Mouse (Mus musculus) liver, adult 2 months (tissue): ENCODE results near the gene Rtn4rl2. TPM values are rescaled to one million over a fixed set of nuclear protein-coding genes. Genes with fewer than 3 reads are reported as not detected.

Experiments used
- DNase-seq: peaks from one replicate; pipeline ENCODE4 v3.0.0-alpha.2; 2011; ENCODE audit warnings: low read depth, low spot score; ENCODE audit errors: extremely low read depth
- H3K27ac ChIP-seq: fragments of 200-500 bp; replicated peaks from 2 replicates; pipeline ENCODE4 v1.5.1; 2012; ENCODE audit warnings: low read depth, mild to moderate bottlenecking, control low read depth, inconsistent platforms, low read length; ENCODE audit not compliant: insufficient read depth
- H3K27me3 ChIP-seq: fragments of 200-500 bp; 2 replicates; pipeline ENCODE4 v1.6.1; 2012; ENCODE audit warnings: mild to moderate bottlenecking, moderate library complexity, low read length, inconsistent platforms; ENCODE audit not compliant: control insufficient read depth, insufficient read depth
- H3K36me3 ChIP-seq: fragments of 200-500 bp; 2 replicates; pipeline ENCODE4 v1.6.1; 2012; ENCODE audit warnings: low read length, inconsistent platforms; ENCODE audit not compliant: control insufficient read depth, insufficient read depth
- H3K4me1 ChIP-seq: fragments of 200-500 bp; 2 replicates; pipeline ENCODE4 v1.6.1; 2011; ENCODE audit warnings: low read length; ENCODE audit not compliant: control insufficient read depth, insufficient read depth
- H3K4me3 ChIP-seq: fragments of 200-500 bp; 2 replicates; pipeline ENCODE4 v1.5.1; 2011; ENCODE audit warnings: low read depth, mild to moderate bottlenecking, control low read depth, low read length, moderate library complexity; ENCODE audit not compliant: insufficient read depth
- H3K79me2 ChIP-seq: fragments of 200-500 bp; 2 replicates; pipeline ENCODE4 v1.6.1; 2012; ENCODE audit warnings: inconsistent platforms, mild to moderate bottlenecking, low read length, moderate library complexity; ENCODE audit not compliant: control insufficient read depth, insufficient read depth
- H3K9ac ChIP-seq: fragments of 200-500 bp; 2 replicates; pipeline ENCODE4 v1.6.1; 2012; ENCODE audit warnings: low read depth, mild to moderate bottlenecking, control low read depth, inconsistent platforms, low read length
- CTCF ChIP-seq: fragments of 200-500 bp; IDR thresholded peaks from 2 replicates; pipeline ENCODE4 v1.5.1; 2011; ENCODE audit warnings: low read depth, low read length, control low read depth
- POLR2A ChIP-seq: fragments of 200-500 bp; IDR thresholded peaks from 2 replicates; pipeline ENCODE4 v1.6.1; 2011; ENCODE audit warnings: low read length, control low read depth; ENCODE audit not compliant: insufficient read depth; ENCODE audit errors: extremely low read depth
- whole genome bisulfite sequencing: fragments of 180-500 bp; shearing (Covaris S2); methylation state at CpG from one replicate; pipeline ENCODE4 v1.1.7; 2018; 5-methylcytosine and 5-hydroxymethylcytosine counted together
- polyA plus RNA-seq: library from polyadenylated mRNA; depleted of rRNA; stranded (reverse); fragments of >200 nt; gene quantifications from 2 replicates; pipeline ENCODE4 v1.2.3, GENCODE M21; 2012
- total RNA-seq: library from RNA; depleted of rRNA; stranded (reverse); fragments of >200 nt; gene quantifications from 2 replicates; pipeline ENCODE4 v1.2.3, GENCODE M21; 2014

Gene Rtn4rl2
- total and polyA plus RNA-seq, 2 experiments: 0.50 TPM; not detected in 1

DNA sequence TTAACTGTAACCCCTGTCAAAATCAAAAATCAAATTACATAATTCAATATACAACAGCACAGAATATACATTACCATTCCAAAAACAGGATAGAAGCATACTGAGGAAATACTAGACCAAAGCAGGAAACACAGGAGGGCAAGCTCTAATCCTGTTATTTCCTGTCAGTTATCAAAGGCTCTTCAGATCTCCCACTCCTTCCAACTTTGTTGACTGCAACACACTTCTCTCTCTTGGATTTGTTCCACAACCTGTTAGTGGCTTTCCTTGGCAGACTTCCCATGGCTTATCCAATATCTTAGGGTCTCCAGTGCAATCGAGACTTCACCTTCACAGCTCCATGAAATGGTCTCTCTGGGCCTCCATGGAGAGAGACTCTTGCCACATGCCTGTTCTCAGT lies 41.3 kb downstream of the Rtn4rl2 start:
- no peaks in the 10 kb centered on the region for H3K36me3 ChIP-seq
- no peak overlapping the region for H3K4me3 ChIP-seq
- H3K4me1 ChIP-seq: peaks cover 11% of the 10 kb centered on the region
- H3K9ac ChIP-seq: no peak overlapping the region
- TF ChIP-seq CTCF (no peak), POLR2A (no peak)
- H3K27me3 ChIP-seq: no peaks in the 10 kb centered on the region
- H3K79me2 ChIP-seq: 0 out of 2 replicates have a peak, but pooled peaks cover 4% of the 10 kb centered on the region
- no peak for DNase-seq
- 63% methylated on average over 1 of the region's 1 CpGs for WGBS
- no peak overlapping the region for H3K27ac ChIP-seq

DNA sequence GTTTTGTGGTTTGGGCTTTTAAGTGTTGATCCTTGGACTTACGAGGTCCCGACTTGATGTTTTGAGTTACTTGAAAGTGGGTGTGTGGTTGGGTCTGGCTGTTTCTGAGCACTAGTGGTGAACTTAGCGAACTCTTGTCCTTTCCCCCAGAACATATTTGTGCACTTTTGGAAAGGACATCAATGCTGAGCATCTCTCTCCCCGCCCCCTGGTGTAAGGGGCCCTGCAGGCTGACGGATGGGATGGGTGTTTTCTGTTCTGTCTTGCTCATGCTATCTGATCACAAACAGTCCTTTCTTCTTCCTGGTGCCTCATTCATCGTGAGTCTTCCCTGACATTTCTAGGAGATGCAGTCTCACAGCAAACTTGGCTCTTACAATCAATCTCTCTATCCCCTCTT lies 42.9 kb downstream of the Rtn4rl2 start:
- Histone ChIP-seq H3K79me2 (0 out of 2 replicates have a peak, but pooled peaks cover 4% of the 10 kb centered on the region), H3K4me3 (no peak overlapping the region), H3K27ac (no peak overlapping the region), H3K4me1 (0 out of 2 replicates have a peak, but pooled peaks cover 4% of the 10 kb centered on the region), H3K9ac (no peak overlapping the region), H3K27me3 (no peaks in the 10 kb centered on the region), H3K36me3 (no peaks in the 10 kb centered on the region)
- 88% methylated on average over 6 of the region's 6 CpGs for WGBS
- DNase-seq: no peak
- TF ChIP-seq POLR2A (no peak), CTCF (no peak)

DNA sequence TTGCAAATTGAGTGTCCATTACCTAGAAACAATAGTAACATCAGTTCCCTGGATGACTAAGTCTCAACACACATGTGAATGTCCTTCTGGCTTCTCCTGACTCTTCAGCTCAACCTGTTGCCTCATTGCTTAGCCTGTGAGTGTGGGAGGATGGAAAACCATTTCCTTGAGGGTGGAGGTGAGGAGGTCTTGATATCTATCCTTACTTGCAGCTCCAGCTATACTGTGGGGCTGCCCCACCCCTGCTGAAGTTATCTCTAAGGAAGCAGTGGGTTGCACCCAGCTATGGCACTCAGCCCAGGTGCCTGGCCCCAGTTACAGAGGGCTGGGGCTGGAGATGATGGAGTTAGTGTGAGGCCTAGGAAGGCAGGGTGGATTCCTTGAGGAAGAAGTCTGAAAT lies 44.6 kb downstream of the Rtn4rl2 start:
- no peak overlapping the region for H3K27ac ChIP-seq
- TF ChIP-seq POLR2A (no peak), CTCF (no peak)
- H3K36me3 ChIP-seq: no peaks in the 10 kb centered on the region
- no peak overlapping the region for H3K4me3 ChIP-seq
- H3K27me3 ChIP-seq: no peaks in the 10 kb centered on the region
- H3K79me2 ChIP-seq: 0 out of 2 replicates have a peak, but pooled peaks cover 4% of the 10 kb centered on the region
- H3K9ac ChIP-seq: no peak overlapping the region
- no peak for DNase-seq
- H3K4me1 ChIP-seq: 0 out of 2 replicates have a peak, but pooled peaks cover 4% of the 10 kb centered on the region

DNA sequence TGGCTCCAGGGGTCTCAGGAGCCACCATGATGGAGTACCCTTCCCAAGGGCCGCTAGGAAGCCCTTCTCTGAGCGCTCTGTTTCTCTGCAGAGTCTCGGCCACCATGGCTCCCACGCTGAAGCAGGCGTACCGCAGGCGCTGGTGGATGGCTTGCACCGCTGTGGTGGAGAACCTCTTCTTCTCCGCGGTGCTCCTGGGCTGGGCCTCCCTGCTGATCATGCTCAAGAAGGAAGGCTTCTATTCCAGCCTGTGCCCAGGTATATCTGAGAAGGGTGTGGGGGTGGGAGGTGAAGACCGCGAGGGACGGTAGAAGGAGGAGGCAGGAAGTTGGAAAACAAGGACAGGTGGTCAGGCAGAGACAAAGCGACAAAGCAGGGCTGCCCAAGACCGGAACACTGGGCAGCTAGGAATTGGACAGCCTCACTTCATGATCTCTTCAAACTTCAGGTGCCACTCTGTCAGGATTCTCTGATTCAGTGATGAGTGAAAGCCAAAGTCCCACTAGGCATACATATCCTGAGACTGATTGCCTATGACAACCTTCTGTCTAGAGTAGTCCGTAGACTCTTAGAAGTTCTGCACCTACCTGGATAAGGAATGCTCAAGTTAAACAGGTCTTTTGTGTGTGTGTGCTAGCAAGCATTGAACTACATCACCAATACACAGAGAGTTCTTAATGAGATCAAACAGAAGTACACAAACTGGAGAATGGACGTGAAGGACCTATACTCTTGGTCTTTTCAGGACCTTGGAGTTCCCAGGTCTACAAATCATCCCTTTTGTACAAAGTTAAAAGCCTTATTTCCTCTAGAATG lies 45.6 kb downstream of the Rtn4rl2 start:
- no peak for TF ChIP-seq POLR2A
- TF ChIP-seq CTCF: no peak
- H3K27ac ChIP-seq: no peak overlapping the region

DNA sequence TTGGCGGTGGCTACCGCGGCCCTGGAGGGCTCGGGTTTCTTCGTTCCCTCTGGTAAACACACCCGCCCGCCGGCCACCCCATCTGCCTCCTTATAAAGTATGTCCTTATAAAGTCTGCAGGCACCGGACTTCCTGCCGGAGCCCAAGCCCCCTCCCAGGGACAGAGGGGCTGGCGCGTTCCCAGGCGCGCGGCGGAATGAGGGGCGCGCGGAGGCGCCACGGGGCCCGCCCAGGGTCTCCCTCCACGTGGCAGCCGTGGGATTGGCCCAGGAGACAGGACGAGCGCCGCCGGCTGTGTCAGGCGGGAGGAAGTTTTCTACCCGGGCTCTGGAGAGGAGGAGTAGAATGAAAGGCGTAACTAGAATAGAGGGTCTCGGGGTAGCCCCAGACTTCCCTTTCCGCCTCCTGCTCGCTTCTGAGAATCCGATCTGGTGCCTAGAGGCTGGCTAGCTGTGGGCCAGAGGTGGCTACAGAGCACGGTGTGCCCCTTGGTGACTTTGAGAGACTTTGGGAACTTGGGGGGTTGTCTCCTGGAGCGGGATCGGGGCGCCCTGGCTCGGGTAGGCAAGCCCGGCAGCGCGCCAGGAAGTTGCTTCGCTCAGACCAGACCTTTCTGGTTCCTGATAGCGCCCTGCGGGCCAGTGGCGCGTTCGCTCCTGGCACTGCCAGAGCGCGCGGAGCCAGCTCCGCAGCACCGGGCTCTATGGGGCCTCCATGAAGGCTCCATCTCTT lies 46.3 kb downstream of the Rtn4rl2 start:
- H3K27me3 ChIP-seq: no peaks in the 10 kb centered on the region
- WGBS: under 1% methylated on average over 54 of the region's 54 CpGs
- peak overlapping the region; percentile 83 for H3K9ac ChIP-seq
- 0 out of 2 replicates have a peak, but pooled peaks cover 4% of the 10 kb centered on the region for H3K79me2 ChIP-seq
- TF ChIP-seq POLR2A: no peak
- no peak for TF ChIP-seq CTCF
- peak; percentile 39 for DNase-seq
- H3K4me3 ChIP-seq: peak overlapping the region; percentile 68
- H3K36me3 ChIP-seq: no peaks in the 10 kb centered on the region
- H3K4me1 ChIP-seq: 0 out of 2 replicates have a peak, but pooled peaks cover 5% of the 10 kb centered on the region
- no peak overlapping the region for H3K27ac ChIP-seq

More for the DNA sequence above, 45.6 kb downstream of the Rtn4rl2 start:
- H3K4me3 ChIP-seq: peak overlapping the region; percentile 68
- no peaks in the 10 kb centered on the region for H3K27me3 ChIP-seq
- WGBS: 14% methylated on average over 17 of the region's 17 CpGs
- DNase-seq: no peak
- H3K36me3 ChIP-seq: no peaks in the 10 kb centered on the region
- 0 out of 2 replicates have a peak, but pooled peaks cover 4% of the 10 kb centered on the region for H3K79me2 ChIP-seq
- peak overlapping the region; percentile 83 for H3K9ac ChIP-seq
- 0 out of 2 replicates have a peak, but pooled peaks cover 5% of the 10 kb centered on the region for H3K4me1 ChIP-seq
